Mouse (Mus musculus): ENCODE measurements around the gene Peg3. TPM values are rescaled to one million over a fixed set of nuclear protein-coding genes. Genes with fewer than 3 reads are reported as not detected.
"Not testable (repeated sequence)": the region's sequence is repeated elsewhere in the genome, so short reads cannot be mapped to it uniquely, and the experiment has no call there.

Gene Peg3
- 51.1 and 72.9 TPM in 2 replicates for polyA plus RNA-seq (2014; fragmentation: Nextera tagmentation; extraction: Ambion mirVana)

GRCm38 (mm10) chr7:6730241-6730640 is at the start of gene Peg3, which contains the start of gene Usp29:
Gene Peg3, minus strand, starts transcription at chr7:6730431.
Gene Usp29, plus strand, starts transcription at chr7:6730578.
- H3K36me3 ChIP-seq (ENCODE audit: control insufficient read depth, insufficient read depth, low read length) = peaks cover 6% of the 10 kb centered on the region
- H3K9me3 ChIP-seq (replicated peaks; ENCODE audit: control insufficient read depth, low read length) = peaks cover 26% of the 10 kb centered on the region
- peak within 1 kb of the TSS; percentile 56 for H3K4me3 ChIP-seq (ENCODE audit: low read depth, low read length)
- peak within 1 kb of the TSS; percentile 64 for H3K4me2 ChIP-seq (ENCODE audit: low read length)
- no peaks in the 10 kb centered on the region for H3K27me3 ChIP-seq (replicated peaks; ENCODE audit: control insufficient read depth, insufficient read depth, low read length)
- peak within 1 kb of the TSS; percentile 97 for H3K27ac ChIP-seq (ENCODE audit: low read depth, low read length)
- ATAC-seq = peak; percentile 35
- 52% methylated on average over 22 of the region's 24 CpGs for WGBS
- H3K9ac ChIP-seq (ENCODE audit: low read length) = peak within 1 kb of the TSS; percentile 68
- DNase-seq (ENCODE audit: low spot score) = peak; percentile 97
- H3K4me1 ChIP-seq (ENCODE audit: control insufficient read depth, insufficient read depth, low read length) = no peaks in the 10 kb centered on the region

GRCm38 (mm10) chr7:6779172-6779571 is 48.9 kb upstream of the Peg3 start:
- H3K4me2 ChIP-seq (ENCODE audit: low read length) = no peak overlapping the region
- no peaks in the 10 kb centered on the region for H3K27me3 ChIP-seq (replicated peaks; ENCODE audit: control insufficient read depth, insufficient read depth, low read length)
- 88% methylated on average over 5 of the region's 5 CpGs for WGBS
- no peak overlapping the region for H3K9ac ChIP-seq (ENCODE audit: low read length)
- H3K36me3 ChIP-seq (ENCODE audit: control insufficient read depth, insufficient read depth, low read length) = no peaks in the 10 kb centered on the region
- no peak for DNase-seq (ENCODE audit: low spot score)
- no peak overlapping the region for H3K27ac ChIP-seq (ENCODE audit: low read depth, low read length)
- H3K9me3 ChIP-seq (replicated peaks; ENCODE audit: control insufficient read depth, low read length) = no peaks in the 10 kb centered on the region
- peaks cover 3% of the 10 kb centered on the region for H3K4me1 ChIP-seq (ENCODE audit: control insufficient read depth, insufficient read depth, low read length)
- ATAC-seq = no peak
- H3K4me3 ChIP-seq (ENCODE audit: low read depth, low read length) = no peak overlapping the region

- no peak for ATAC-seq
- WGBS = 64% methylated on average over 4 of the region's 4 CpGs
Measured at GRCm38 (mm10) chr7:6777689-6778088, 47.5 kb upstream of the Peg3 start.

GRCm38 (mm10) chr7:6777107-6777506 is 46.9 kb upstream of the Peg3 start:
- H3K4me1 ChIP-seq (ENCODE audit: control insufficient read depth, insufficient read depth, low read length) = peaks cover under 1% of the 10 kb centered on the region; the same call in 1 of the 2 replicates
- WGBS = 59% methylated on average over 2 of the region's 2 CpGs
- no peaks in the 10 kb centered on the region for H3K36me3 ChIP-seq (ENCODE audit: control insufficient read depth, insufficient read depth, low read length)
- no peaks in the 10 kb centered on the region for H3K9me3 ChIP-seq (replicated peaks; ENCODE audit: control insufficient read depth, low read length)
- DNase-seq (ENCODE audit: low spot score) (no peak), ATAC-seq (no peak)
- no peak overlapping the region for H3K4me3 ChIP-seq (ENCODE audit: low read depth, low read length)
- H3K27ac ChIP-seq (ENCODE audit: low read depth, low read length) = no peak overlapping the region
- no peak overlapping the region for H3K4me2 ChIP-seq (ENCODE audit: low read length)
- H3K9ac ChIP-seq (ENCODE audit: low read length) = no peak overlapping the region
- no peaks in the 10 kb centered on the region for H3K27me3 ChIP-seq (replicated peaks; ENCODE audit: control insufficient read depth, insufficient read depth, low read length)

More at GRCm38 (mm10) chr7:6777689-6778088, 47.5 kb upstream of the Peg3 start:
- Histone ChIP-seq H3K9me3 (replicated peaks; ENCODE audit: control insufficient read depth, low read length) (no peaks in the 10 kb centered on the region), H3K9ac (ENCODE audit: low read length) (no peak overlapping the region), H3K4me2 (ENCODE audit: low read length) (no peak overlapping the region), H3K27ac (ENCODE audit: low read depth, low read length) (no peak overlapping the region), H3K27me3 (replicated peaks; ENCODE audit: control insufficient read depth, insufficient read depth, low read length) (no peaks in the 10 kb centered on the region), H3K4me3 (ENCODE audit: low read depth, low read length) (no peak overlapping the region), H3K36me3 (ENCODE audit: control insufficient read depth, insufficient read depth, low read length) (no peaks in the 10 kb centered on the region), H3K4me1 (ENCODE audit: control insufficient read depth, insufficient read depth, low read length) (peaks cover 2% of the 10 kb centered on the region; the same call in 1 of the 2 replicates)
- no peak for DNase-seq (ENCODE audit: low spot score)

- Histone ChIP-seq H3K4me3 (ENCODE audit: low read depth, low read length) (no peak overlapping the region), H3K9ac (ENCODE audit: low read length) (no peak overlapping the region), H3K4me1 (ENCODE audit: control insufficient read depth, insufficient read depth, low read length) (no peaks in the 10 kb centered on the region), H3K27ac (ENCODE audit: low read depth, low read length) (no peak overlapping the region), H3K36me3 (ENCODE audit: control insufficient read depth, insufficient read depth, low read length) (no peaks in the 10 kb centered on the region), H3K27me3 (replicated peaks; ENCODE audit: control insufficient read depth, insufficient read depth, low read length) (no peaks in the 10 kb centered on the region), H3K4me2 (ENCODE audit: low read length) (no peak overlapping the region), H3K9me3 (replicated peaks; ENCODE audit: control insufficient read depth, low read length) (no peaks in the 10 kb centered on the region)
- peak; percentile 20 for DNase-seq (ENCODE audit: low spot score)
- 84% methylated on average over 10 of the region's 10 CpGs for WGBS
- ATAC-seq = peak; percentile 32; the same call in 1 of the 2 replicates
Measured at GRCm38 (mm10) chr7:6776314-6777059, 46.3 kb upstream of the Peg3 start.

- DNase-seq (ENCODE audit: low spot score); H3K27me3 ChIP-seq (replicated peaks; ENCODE audit: control insufficient read depth, insufficient read depth, low read length); H3K9ac ChIP-seq (ENCODE audit: low read length); H3K4me1 ChIP-seq (ENCODE audit: control insufficient read depth, insufficient read depth, low read length); H3K27ac ChIP-seq (ENCODE audit: low read depth, low read length); H3K9me3 ChIP-seq (replicated peaks; ENCODE audit: control insufficient read depth, low read length); H3K4me3 ChIP-seq (ENCODE audit: low read depth, low read length); ATAC-seq; H3K4me2 ChIP-seq (ENCODE audit: low read length); H3K36me3 ChIP-seq (ENCODE audit: control insufficient read depth, insufficient read depth, low read length): not testable (repeated sequence)
- WGBS = 72% methylated on average over 11 of the region's 11 CpGs
Measured at GRCm38 (mm10) chr7:6773865-6774413, 43.7 kb upstream of the Peg3 start.

- no peak overlapping the region for H3K27ac ChIP-seq (ENCODE audit: low read depth, low read length)
- H3K27me3 ChIP-seq (replicated peaks; ENCODE audit: control insufficient read depth, insufficient read depth, low read length) = no peaks in the 10 kb centered on the region
- no peak overlapping the region for H3K9ac ChIP-seq (ENCODE audit: low read length)
- no peak overlapping the region for H3K4me3 ChIP-seq (ENCODE audit: low read depth, low read length)
- no peak overlapping the region for H3K4me2 ChIP-seq (ENCODE audit: low read length)
- H3K9me3 ChIP-seq (replicated peaks; ENCODE audit: control insufficient read depth, low read length) = no peaks in the 10 kb centered on the region
- DNase-seq (ENCODE audit: low spot score) (no peak), ATAC-seq (peak; percentile 18; the same call in 1 of the 2 replicates)
- 4% methylated on average over 8 of the region's 8 CpGs for WGBS
- no peaks in the 10 kb centered on the region for H3K36me3 ChIP-seq (ENCODE audit: control insufficient read depth, insufficient read depth, low read length)
- no peaks in the 10 kb centered on the region for H3K4me1 ChIP-seq (ENCODE audit: control insufficient read depth, insufficient read depth, low read length)
Measured at GRCm38 (mm10) chr7:6770286-6770685, 40.1 kb upstream of the Peg3 start.

GRCm38 (mm10) chr7:6765240-6765639 is 35.0 kb upstream of the Peg3 start:
- ATAC-seq (no peak; the same call in 1 of the 2 replicates), DNase-seq (ENCODE audit: low spot score) (no peak)
- no peak overlapping the region for H3K27ac ChIP-seq (ENCODE audit: low read depth, low read length)
- H3K9ac ChIP-seq (ENCODE audit: low read length) = no peak overlapping the region
- H3K4me1 ChIP-seq (ENCODE audit: control insufficient read depth, insufficient read depth, low read length) = no peaks in the 10 kb centered on the region
- H3K9me3 ChIP-seq (replicated peaks; ENCODE audit: control insufficient read depth, low read length) = no peaks in the 10 kb centered on the region
- WGBS = 60% methylated on average over 5 of the region's 5 CpGs
- no peaks in the 10 kb centered on the region for H3K27me3 ChIP-seq (replicated peaks; ENCODE audit: control insufficient read depth, insufficient read depth, low read length)
- no peaks in the 10 kb centered on the region for H3K36me3 ChIP-seq (ENCODE audit: control insufficient read depth, insufficient read depth, low read length)
- H3K4me2 ChIP-seq (ENCODE audit: low read length) = no peak overlapping the region
- H3K4me3 ChIP-seq (ENCODE audit: low read depth, low read length) = no peak overlapping the region

GRCm38 (mm10) chr7:6760170-6760569 is 29.9 kb upstream of the Peg3 start:
- H3K36me3 ChIP-seq (ENCODE audit: control insufficient read depth, insufficient read depth, low read length) = no peaks in the 10 kb centered on the region
- H3K27me3 ChIP-seq (replicated peaks; ENCODE audit: control insufficient read depth, insufficient read depth, low read length) = no peaks in the 10 kb centered on the region
- H3K27ac ChIP-seq (ENCODE audit: low read depth, low read length) = no peak overlapping the region
- H3K9me3 ChIP-seq (replicated peaks; ENCODE audit: control insufficient read depth, low read length) = no peaks in the 10 kb centered on the region
- H3K4me3 ChIP-seq (ENCODE audit: low read depth, low read length) = no peak overlapping the region
- WGBS = 24% methylated on average over 6 of the region's 6 CpGs
- H3K4me2 ChIP-seq (ENCODE audit: low read length) = no peak overlapping the region
- ATAC-seq (no peak), DNase-seq (ENCODE audit: low spot score) (no peak)
- no peak overlapping the region for H3K9ac ChIP-seq (ENCODE audit: low read length)
- no peaks in the 10 kb centered on the region for H3K4me1 ChIP-seq (ENCODE audit: control insufficient read depth, insufficient read depth, low read length)
